ENCODE assay signal across 8 mouse cellular contexts in the genomic region with DNA sequence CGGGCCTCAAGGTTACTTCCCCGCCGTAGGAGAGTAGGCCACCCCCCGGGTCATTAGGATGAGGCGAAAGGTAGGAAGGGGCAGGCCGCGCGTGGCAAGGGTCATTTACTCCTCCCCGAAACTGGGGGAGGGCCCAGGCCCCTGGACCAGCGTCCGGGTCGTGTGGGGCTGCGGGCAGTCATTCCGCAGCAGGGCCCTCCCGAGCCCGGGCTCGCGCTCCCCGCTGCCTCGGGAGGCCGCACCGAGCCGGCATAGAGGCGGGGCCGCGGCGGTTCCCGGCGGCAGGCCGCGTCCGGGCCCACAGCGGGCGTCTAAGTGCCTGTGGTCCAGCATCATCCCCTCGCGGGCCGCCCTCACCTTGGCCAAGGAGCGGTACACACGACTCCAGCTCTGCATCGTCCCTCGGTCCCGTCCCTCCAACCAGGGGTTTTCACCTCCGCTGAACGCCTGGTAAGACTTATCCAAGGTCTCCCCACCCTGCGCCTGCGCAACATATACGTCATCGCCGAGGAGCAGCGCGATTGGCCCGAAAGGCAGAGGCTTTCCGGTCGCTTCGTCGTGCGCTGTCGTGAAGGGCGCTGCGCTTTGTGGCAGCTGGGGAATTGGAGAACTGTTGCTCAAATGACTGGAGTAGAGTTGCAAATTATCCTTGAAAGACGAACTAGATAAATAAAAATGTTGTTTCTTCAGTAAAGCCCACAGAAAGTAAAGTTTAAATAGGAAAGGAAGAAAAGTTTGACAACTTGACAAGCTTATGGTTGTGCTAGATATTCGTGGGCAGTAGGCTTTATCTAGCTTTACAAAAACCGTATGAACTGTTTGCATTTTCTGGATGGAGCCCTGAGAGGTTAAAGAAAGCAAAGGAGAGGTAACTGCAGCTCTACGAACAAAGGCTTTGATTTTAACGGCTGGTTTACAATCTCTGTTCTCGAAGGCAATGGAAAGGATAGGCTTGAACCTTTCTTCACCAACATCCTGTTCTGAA. TPM values are rescaled to one million over a fixed set of nuclear protein-coding genes. Genes with fewer than 3 reads are reported as not detected.
DNase-seq lines count a peak whose midpoint lies in the region; ATAC-seq lines count a peak whose summit lies in the region.

Gene Dld (minus strand): TSS at position 510 of the 985 bp plus-strand sequence.

- no peaks in the 10 kb centered on the region for H3K27me3 ChIP-seq in hindbrain, embryonic 14.5 days (ENCODE audit: control insufficient read depth, insufficient read depth, low read length)

- peak; percentile 100 for ATAC-seq in hindbrain, embryonic 14.5 days (ENCODE audit: low FRiP score)

- DNase-seq in R1 (ENCODE audit: low read depth, low spot score), result peak; percentile 97
- DNase-seq in cerebellum, postnatal 25 days, result peak; percentile 96 to 97
- peak; percentile 91 to 96 for DNase-seq in frontal cortex, postnatal 25 days (ENCODE audit: low spot score in 2 of 2)
- peak; percentile 97 for DNase-seq in hindbrain, embryonic 14.5 days (ENCODE audit: low spot score)
- peak; percentile 96 to 97 for DNase-seq in layer of hippocampus, postnatal 36 days
- peak; percentile 98 for DNase-seq in lung, postnatal 36 days
- DNase-seq in retina, postnatal 1 day, result peak; percentile 98
- peak; percentile 95 for DNase-seq in urinary bladder, adult 18-20 months (ENCODE audit: low spot score in 2 of 2)

- H3K4me3 ChIP-seq in hindbrain, embryonic 14.5 days (replicated peaks; ENCODE audit: low read length), result peak within 1 kb of the TSS; percentile 88

- H3K9me3 ChIP-seq in hindbrain, embryonic 14.5 days (ENCODE audit: control insufficient read depth, low read length), result no peaks in the 10 kb centered on the region

- peak within 1 kb of the TSS; percentile 93 for H3K9ac ChIP-seq in hindbrain, embryonic 14.5 days

- peaks cover 23% of the 10 kb centered on the region for H3K36me3 ChIP-seq in hindbrain, embryonic 14.5 days (replicated peaks; ENCODE audit: control insufficient read depth, insufficient read depth)

- peaks cover 12% of the 10 kb centered on the region for H3K4me1 ChIP-seq in hindbrain, embryonic 14.5 days (replicated peaks; ENCODE audit: control insufficient read depth, insufficient read depth, low read length)

- H3K4me2 ChIP-seq in hindbrain, embryonic 14.5 days (replicated peaks), result peak within 1 kb of the TSS; percentile 90

- WGBS in hindbrain, embryonic 14.5 days, result 5% methylated on average over 66 of the region's 66 CpGs

- H3K27ac ChIP-seq in hindbrain, embryonic 14.5 days, result peak within 1 kb of the TSS; percentile 78

RNA-seq across cellular contexts. Expression of gene Dld, which starts in this region (rescaled TPM):
- polyA plus RNA-seq in hindbrain, embryonic 14.5 days (2014; fragmentation: Nextera tagmentation; extraction: Ambion mirVana), result 125 and 138 TPM in 2 replicates
- total RNA-seq in layer of hippocampus, postnatal 36 days (2021), result 100 to 1,000 TPM; 108 to 114 TPM

Comparison
In these comparisons a context has a peak if more than half of its experiments do, and no peak if none do; other contexts are left out.
1. Peak in every context shown above with its lines: DNase-seq, ATAC-seq, H3K4me3 ChIP-seq and H3K27ac ChIP-seq.